Mouse (Mus musculus) cerebellum, adult 2 months (tissue): ENCODE measurements around the gene Alg9.

Experiments
- CTCF ChIP-seq: fragments of 200-500 bp; IDR thresholded peaks from 2 replicates; pipeline ENCODE4 v1.5.1; 2011; ENCODE audit warnings: low read depth, mild to moderate bottlenecking, control low read depth, low read length, moderate library complexity, borderline replicate concordance; ENCODE audit not compliant: insufficient read depth
- POLR2A ChIP-seq: fragments of 200-500 bp; IDR thresholded peaks from 2 replicates; pipeline ENCODE4 v1.6.1; 2011; ENCODE audit warnings: low read length, control low read depth, borderline replicate concordance; ENCODE audit not compliant: insufficient read depth

DNA sequence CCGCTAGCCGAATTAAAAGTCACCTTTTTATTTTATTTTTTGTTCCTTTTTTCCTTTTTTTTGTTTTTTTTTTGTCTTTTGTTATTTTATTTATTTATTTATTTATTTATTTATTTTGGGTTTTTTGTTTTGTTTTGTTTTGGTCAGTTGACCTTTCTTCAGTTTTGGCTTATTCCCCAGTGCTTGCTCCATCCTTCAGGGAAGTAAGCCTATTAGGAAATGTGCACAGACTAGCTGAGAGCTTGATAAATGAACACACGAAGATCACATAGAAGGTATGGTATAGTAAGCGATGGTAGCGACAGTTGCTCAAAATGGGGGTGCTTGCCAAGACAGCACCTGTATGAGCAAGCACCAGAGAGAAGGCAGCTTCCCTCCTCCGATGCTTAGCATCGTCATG is 22.8 kb downstream of the Alg9 start:
- no peak for TF ChIP-seq CTCF
- TF ChIP-seq POLR2A = no peak
